Mouse (Mus musculus): Measurements from ENCODE around the gene Antxr2. TPM values are rescaled to one million over a fixed set of nuclear protein-coding genes. Genes with fewer than 3 reads are reported as not detected.

The Antxr2 gene
- total RNA-seq, 2 experiments from 2014 or later: 1.3 to 2.0 TPM

DNA sequence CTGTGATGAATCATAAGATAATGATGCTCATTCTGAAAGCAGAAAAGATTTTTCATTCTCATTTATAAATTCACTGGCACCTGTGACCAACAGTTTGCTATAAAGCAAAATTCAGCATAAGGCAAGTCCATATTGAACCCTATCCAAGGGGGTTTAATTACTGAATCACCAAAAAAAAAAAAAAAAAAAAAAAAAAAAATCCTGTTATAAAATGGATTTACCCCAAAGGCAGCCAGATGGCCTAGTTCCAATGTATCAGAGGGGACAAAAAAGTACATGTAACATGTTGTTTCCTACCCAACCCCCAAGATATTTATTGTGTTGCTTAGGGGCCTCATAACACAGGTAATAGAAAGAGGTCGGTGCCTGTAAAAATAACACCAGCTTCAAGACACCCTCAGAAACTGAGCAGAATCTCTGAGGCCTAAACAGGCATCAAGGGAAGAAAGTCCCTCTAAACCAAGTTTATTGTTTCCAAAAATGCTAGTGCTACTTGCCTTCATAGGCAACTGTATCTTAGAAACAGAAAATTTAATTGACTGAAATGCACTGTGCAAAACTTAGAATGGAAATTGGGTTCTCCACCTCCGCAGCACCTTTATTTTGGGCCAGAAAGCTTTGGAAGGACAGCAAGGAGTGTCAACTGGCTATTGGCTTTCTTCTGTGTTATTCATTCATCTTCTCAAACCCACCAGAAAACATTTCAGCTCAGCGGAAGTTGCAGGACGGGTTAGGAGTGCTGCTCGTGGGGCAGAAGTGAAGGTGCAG lies 178.7 kb downstream of the Antxr2 start:
- intact Hi-C loops (cut with DNase I): no loop called here
- peak; percentile 35 to 50 for DNase-seq (ENCODE audit: low spot score in 2 of 2)

DNA sequence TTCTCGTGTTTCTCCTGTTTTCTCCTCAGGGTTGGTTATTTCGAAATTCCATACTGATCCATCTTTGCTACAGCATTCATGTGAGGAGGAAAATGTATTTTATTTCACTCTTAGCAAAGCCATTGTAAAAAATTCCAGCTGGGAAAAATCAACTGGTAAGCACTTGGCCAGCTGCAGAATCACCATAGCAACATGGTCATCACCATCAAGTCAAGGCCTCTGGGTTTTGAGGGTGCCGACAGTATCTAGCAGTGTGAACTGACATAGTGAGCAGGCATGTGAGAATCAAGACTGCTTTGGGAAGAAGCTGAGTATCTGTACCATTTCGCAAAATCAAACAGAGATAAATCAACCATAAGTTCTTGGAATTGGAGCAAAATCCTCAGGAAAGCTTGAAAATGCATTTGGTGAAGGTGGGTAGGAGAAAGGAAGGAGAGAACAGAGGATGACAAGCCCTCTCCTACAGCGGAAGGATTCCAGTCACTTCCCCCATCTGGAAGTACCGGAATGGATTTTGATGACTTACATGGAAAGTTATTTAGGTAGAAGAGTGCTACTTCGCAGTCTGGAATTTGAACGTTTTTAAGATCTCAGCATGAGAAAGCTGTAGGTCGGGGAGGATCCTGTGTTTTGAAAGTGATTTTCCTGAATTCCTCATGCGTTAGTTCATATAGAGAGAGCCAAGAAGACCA lies 183.5 kb downstream of the Antxr2 start:
- intact Hi-C loops (cut with DNase I): no loop called here
- no peak for DNase-seq (ENCODE audit: low spot score in 2 of 2)

DNA sequence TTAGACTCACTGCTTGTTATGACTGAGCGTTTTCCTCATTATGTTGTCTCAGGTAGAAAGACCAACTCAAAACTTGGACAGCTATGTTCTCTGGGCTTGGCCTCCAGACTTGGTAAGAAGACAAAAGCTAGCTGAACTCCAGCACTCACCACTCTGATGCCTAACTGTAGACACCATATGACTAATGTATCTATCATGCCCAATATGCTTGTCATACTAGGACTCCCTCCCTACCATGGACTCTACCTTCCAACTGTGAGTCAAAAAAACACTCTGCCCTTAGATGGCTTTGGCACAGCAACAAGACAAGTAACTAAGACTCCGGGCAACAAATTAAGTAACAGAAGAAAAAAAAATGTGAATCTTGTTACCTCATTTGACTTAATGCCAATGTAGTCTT lies 184.3 kb downstream of the Antxr2 start:
- no peak for DNase-seq (ENCODE audit: low spot score in 2 of 2)
- intact Hi-C loops (cut with DNase I): no loop called here

DNA sequence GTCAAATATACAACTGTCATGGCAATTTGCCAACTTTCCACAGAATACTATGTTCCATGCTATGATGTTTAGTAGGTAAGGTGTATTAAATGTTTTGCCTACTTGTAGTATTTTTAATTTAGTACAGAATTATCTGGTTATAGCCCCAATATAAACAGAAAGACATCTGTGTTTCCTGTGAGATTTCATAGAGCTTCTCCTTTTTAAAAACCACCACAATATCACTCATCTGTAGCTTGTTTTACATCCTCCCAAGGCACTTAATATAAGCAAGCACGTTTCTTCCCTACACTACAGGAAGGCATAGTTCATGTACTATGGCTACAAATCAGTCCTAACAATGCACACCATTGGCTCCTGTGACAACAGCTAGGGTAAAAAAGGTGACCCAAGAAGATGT lies 188.8 kb downstream of the Antxr2 start:
- DNase-seq (ENCODE audit: low spot score in 2 of 2): no peak
- intact Hi-C loops (cut with DNase I): no loop called here

DNA sequence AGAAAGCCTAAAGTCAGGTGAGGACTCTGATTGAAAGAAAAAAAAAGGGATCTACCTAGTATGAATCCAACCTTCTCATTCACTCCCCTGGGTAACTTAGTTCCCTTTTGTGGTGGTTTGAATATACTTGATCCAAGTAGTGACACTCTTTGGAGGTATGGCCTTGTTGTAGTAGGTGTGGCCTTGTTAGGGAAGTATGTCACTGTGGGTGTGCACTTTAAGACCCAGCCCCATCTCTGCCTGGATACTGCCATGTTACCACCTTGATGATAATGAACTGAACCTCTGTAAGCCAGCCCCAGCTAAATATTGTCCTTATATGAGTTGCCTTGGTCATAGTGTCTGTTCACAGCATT lies 190.9 kb downstream of the Antxr2 start:
- intact Hi-C loops (cut with DNase I): no loop called here
- no peak for DNase-seq (ENCODE audit: low spot score in 2 of 2)

DNA sequence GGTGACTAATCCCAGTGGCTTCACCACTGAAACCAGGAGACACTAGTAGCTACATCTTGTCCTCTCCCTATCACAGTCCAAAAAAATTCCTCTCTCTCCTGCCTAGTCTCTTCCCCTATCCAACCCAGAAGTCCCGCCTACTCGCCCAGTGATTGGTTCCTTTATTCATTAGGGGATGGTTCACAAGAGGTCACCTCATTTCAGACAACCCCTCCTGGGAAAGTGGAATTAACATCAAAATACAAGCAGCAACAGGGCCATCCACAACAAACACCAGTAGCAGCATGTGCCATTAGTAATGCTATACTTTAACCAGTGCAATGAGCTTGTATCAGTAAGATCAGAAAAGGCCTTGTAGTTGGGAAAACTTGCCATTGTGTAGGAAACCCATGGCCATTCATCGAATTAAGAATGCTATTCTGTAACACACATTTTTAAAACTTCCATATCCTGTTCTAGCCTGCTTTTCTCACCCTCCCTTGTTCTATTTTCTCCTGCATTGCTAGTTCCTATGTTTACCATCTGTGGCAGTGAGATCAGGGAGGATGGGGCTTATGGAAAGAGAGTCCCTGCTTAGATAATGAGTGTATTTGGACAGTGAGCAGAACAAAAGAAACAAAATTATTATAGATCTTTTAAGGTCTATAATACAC lies 191.4 kb downstream of the Antxr2 start:
- intact Hi-C loops (cut with DNase I): no loop called here

DNA sequence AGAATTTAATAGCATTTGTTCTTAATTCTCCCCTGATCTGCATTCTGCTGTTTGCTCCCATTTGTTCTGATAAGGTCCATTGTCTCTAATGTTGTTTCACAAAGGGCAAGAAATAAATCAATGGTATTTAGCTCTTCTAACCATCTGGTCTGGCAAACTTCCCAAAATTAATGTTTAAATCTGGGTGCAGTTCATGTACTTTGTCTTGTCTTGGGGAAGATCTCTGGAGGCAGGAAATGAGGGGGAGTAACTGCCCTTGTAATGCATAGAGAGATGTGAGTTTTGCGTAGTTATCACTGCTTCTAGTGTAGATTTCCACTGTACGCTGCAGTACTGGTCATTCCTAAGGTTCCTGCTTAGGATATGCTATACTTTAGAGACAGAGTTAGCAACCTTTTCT lies 193.5 kb downstream of the Antxr2 start:
- no peak for DNase-seq (ENCODE audit: low spot score in 2 of 2)
- intact Hi-C loops (cut with DNase I): no loop called here

More for the DNA sequence above, 191.4 kb downstream of the Antxr2 start:
- DNase-seq (ENCODE audit: low spot score in 2 of 2): no peak

DNA sequence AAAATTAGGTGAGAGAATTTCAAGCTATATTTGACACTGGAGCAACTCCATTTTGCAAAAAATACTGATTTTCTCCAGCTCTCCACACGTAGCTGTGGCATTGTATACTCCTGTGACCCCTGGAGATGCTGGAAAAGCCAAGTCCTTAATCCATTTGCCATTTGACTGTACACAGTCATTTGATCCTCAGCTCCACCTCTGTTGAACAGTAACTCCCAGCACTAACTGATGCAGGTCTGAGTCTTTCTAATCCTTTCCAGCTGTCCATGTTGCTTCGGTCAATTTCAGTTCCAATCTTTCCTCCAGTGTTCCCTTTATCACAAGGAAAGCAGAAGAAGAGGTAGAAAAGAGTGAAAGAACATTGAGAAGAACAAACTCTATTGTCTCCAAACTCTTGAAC lies 195.4 kb downstream of the Antxr2 start:
- intact Hi-C loops (cut with DNase I): no loop called here
- DNase-seq (ENCODE audit: low spot score in 2 of 2): no peak

DNA sequence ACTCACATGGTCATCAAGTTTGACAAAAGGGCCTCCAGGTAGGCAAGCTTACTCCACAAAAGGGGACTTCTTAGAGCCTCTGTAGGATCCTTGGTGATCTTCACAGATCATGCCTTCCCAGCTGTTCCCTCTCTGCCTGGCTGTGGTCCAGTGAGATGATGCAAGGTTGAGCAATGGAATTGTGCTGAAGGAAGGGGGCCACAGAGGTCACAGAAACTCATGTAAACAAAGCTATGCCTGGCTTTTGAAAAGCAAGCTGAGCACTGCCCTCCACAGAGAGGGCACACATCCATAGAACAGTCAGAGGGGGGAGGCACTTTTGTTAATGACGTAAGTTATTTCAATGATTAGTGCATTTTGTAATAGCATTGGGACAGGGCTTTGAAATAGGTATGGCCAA lies 196.1 kb downstream of the Antxr2 start:
- no peak for DNase-seq (ENCODE audit: low spot score in 2 of 2)
- intact Hi-C loops (cut with DNase I): loop anchor here (5.0 kb wide), 1 partner anchor 993 kb away; no protein-coding TSS in a partner anchor

Other genes starting within 250 kb of the Antxr2 start
- gene Prdm8, start 136.2 kb upstream of the Antxr2 start, total RNA-seq (2021): 10 to 100 TPM; 34.4 to 35.6 TPM
- gene Fgf5, start 223.1 kb upstream of the Antxr2 start, total RNA-seq (2021): 1 to 10 TPM; 4.0 to 4.1 TPM